Mouse (Mus musculus): Measurements from ENCODE around the gene Zfand3. TPM values are rescaled to one million over a fixed set of nuclear protein-coding genes. Genes with fewer than 3 reads are reported as not detected.

The Zfand3 gene
- polyA plus RNA-seq, 1 experiment from 2014 or later, result 64.4 TPM

DNA sequence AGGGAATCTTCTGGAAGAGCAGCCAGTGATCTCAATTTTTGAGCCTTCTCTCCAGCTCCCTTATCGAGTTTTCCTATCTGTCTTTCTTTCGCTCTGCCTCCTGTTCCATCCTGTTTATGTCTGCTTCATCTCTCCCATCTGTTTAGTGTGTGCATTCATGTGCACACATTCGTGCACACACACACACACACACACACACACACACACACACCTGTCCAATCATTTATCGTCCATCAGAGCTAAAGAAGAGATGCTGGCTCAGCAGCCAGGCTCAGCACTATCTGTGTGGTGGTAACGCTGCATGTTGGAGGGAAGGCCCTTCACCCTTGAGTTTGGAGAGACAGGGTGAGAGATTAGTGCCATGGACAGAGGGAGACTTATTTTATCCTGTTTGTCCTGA, 21.3 kb upstream of the Zfand3 start:
- H3K4me1 ChIP-seq (replicated peaks), result peaks cover 21% of the 10 kb centered on the region
- no peak overlapping the region for H3K9ac ChIP-seq
- H3K4me2 ChIP-seq, result no peak overlapping the region
- no peak overlapping the region for H3K27ac ChIP-seq (ENCODE audit: poor library complexity, severe bottlenecking)
- no peak for ATAC-seq (ENCODE audit: insufficient number of reproducible peaks, low FRiP score)
- H3K9me3 ChIP-seq (replicated peaks), result peaks cover 6% of the 10 kb centered on the region; the same call in 1 of the 2 replicates
- no peaks in the 10 kb centered on the region for H3K36me3 ChIP-seq
- H3K27me3 ChIP-seq (replicated peaks), result no peaks in the 10 kb centered on the region
- no peak overlapping the region for H3K4me3 ChIP-seq
- 74% methylated on average over 5 of the region's 5 CpGs for WGBS

- Histone ChIP-seq H3K4me2 (no peak overlapping the region), H3K27ac (ENCODE audit: poor library complexity, severe bottlenecking) (no peak overlapping the region), H3K36me3 (no peaks in the 10 kb centered on the region), H3K4me1 (replicated peaks) (peaks cover 16% of the 10 kb centered on the region; the same call in 1 of the 2 replicates), H3K27me3 (replicated peaks) (no peaks in the 10 kb centered on the region), H3K4me3 (no peak overlapping the region), H3K9me3 (replicated peaks) (peaks cover 6% of the 10 kb centered on the region), H3K9ac (no peak overlapping the region; the same call in 1 of the 2 replicates)
- no peak for ATAC-seq (ENCODE audit: insufficient number of reproducible peaks, low FRiP score)
- WGBS, result 71% methylated on average over 7 of the region's 7 CpGs
Measured at GRCm38 (mm10) chr17:29984931-29985330, 19.6 kb upstream of the Zfand3 start.

DNA sequence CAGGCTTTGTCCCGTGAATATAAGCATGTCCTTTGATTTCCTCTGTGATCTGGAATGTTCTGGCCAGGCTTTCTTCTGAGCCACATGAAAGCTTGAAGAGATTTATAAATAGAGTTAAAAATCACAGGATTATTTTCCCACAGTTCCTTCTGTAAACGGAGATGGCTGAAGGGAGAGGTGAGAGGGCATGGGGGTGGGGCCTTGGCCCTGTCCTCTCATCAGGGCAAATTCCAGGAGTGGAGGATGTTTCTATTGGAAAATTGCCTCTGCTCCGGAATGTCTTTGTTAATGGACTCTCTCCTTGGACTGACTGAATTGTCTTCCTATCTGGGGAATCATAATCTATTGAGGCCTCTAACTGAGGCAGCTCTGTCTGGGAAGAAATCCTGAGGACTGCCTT, 19.0 kb upstream of the Zfand3 start:
- peaks cover 6% of the 10 kb centered on the region for H3K9me3 ChIP-seq (replicated peaks)
- no peak overlapping the region for H3K4me2 ChIP-seq
- H3K4me3 ChIP-seq, result no peak overlapping the region
- peak; percentile 76 for ATAC-seq (ENCODE audit: insufficient number of reproducible peaks, low FRiP score)
- H3K27ac ChIP-seq (ENCODE audit: poor library complexity, severe bottlenecking), result peak overlapping the region; percentile 40; the same call in 1 of the 2 replicates
- H3K27me3 ChIP-seq (replicated peaks), result no peaks in the 10 kb centered on the region
- 24% methylated on average over 3 of the region's 3 CpGs for WGBS
- H3K4me1 ChIP-seq (replicated peaks), result peaks cover 16% of the 10 kb centered on the region; the same call in 1 of the 2 replicates
- no peak overlapping the region for H3K9ac ChIP-seq
- no peaks in the 10 kb centered on the region for H3K36me3 ChIP-seq

- H3K27me3 ChIP-seq (replicated peaks), result no peaks in the 10 kb centered on the region
- H3K9ac ChIP-seq, result no peak overlapping the region
- ATAC-seq (ENCODE audit: insufficient number of reproducible peaks, low FRiP score), result no peak
- no peak overlapping the region for H3K4me3 ChIP-seq
- H3K27ac ChIP-seq (ENCODE audit: poor library complexity, severe bottlenecking), result no peak overlapping the region
- 22% methylated on average over 5 of the region's 5 CpGs for WGBS
- H3K36me3 ChIP-seq, result no peaks in the 10 kb centered on the region
- H3K4me1 ChIP-seq (replicated peaks), result peaks cover 16% of the 10 kb centered on the region; the same call in 1 of the 2 replicates
- no peaks in the 10 kb centered on the region; the same call in 1 of the 2 replicates for H3K9me3 ChIP-seq (replicated peaks)
- no peak overlapping the region for H3K4me2 ChIP-seq
Measured at GRCm38 (mm10) chr17:29988141-29988540, 16.4 kb upstream of the Zfand3 start.

- Histone ChIP-seq H3K36me3 (no peaks in the 10 kb centered on the region), H3K4me3 (no peak overlapping the region), H3K27me3 (replicated peaks) (no peaks in the 10 kb centered on the region), H3K9ac (no peak overlapping the region), H3K9me3 (replicated peaks) (no peaks in the 10 kb centered on the region; the same call in 1 of the 2 replicates), H3K27ac (ENCODE audit: poor library complexity, severe bottlenecking) (no peak overlapping the region), H3K4me2 (no peak overlapping the region), H3K4me1 (replicated peaks) (peaks cover 16% of the 10 kb centered on the region; the same call in 1 of the 2 replicates)
- no peak for ATAC-seq (ENCODE audit: insufficient number of reproducible peaks, low FRiP score)
- 82% methylated on average over 5 of the region's 5 CpGs for WGBS
Measured at GRCm38 (mm10) chr17:29989653-29990052, 14.9 kb upstream of the Zfand3 start.

DNA sequence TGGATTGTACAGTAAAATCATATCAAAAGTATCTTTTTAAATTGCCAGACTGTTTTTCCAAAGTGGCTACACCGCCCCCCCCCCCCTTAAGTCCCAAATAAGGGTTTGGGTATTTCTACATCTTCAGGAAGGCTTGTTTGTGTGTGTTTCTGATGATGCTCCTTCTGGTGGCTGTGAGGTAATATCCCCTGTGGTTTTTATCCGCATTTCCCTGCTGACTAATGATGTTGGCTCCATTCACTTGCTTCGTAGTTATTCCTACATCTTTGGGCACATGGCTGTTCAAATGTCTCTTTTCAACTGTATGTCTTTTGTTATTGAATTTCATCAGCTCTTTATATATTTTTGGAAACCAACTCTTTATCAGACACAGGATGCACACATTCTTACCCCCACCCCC, 14.4 kb upstream of the Zfand3 start:
- Histone ChIP-seq H3K9ac (no peak overlapping the region), H3K27ac (ENCODE audit: poor library complexity, severe bottlenecking) (no peak overlapping the region), H3K4me3 (no peak overlapping the region), H3K27me3 (replicated peaks) (no peaks in the 10 kb centered on the region), H3K4me2 (no peak overlapping the region), H3K36me3 (no peaks in the 10 kb centered on the region), H3K9me3 (replicated peaks) (no peaks in the 10 kb centered on the region; the same call in 1 of the 2 replicates), H3K4me1 (replicated peaks) (peaks cover 11% of the 10 kb centered on the region; the same call in 1 of the 2 replicates)
- WGBS, result 86% methylated on average over 3 of the region's 3 CpGs
- ATAC-seq (ENCODE audit: insufficient number of reproducible peaks, low FRiP score), result no peak

DNA sequence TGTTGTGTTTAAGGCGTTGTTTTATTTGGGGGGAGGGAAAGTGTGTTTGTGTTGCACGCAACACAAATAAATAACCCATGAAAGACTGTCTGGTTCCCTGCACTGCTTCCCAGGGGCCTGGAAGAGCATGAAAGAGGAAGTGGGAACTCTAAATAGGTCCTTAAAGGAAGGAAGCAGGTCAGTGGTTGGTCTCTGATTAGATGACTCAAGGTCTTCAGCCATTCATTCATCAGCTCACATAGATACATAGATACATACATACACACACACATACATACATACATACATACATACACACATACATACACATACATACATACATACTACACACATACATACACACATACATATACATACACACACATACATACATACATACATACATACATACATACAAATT, 13.7 kb upstream of the Zfand3 start:
- Histone ChIP-seq H3K9ac (no peak overlapping the region), H3K9me3 (replicated peaks) (no peaks in the 10 kb centered on the region; the same call in 1 of the 2 replicates), H3K4me1 (replicated peaks) (peaks cover 4% of the 10 kb centered on the region; the same call in 1 of the 2 replicates), H3K4me2 (no peak overlapping the region), H3K4me3 (no peak overlapping the region), H3K27me3 (replicated peaks) (no peaks in the 10 kb centered on the region), H3K36me3 (no peaks in the 10 kb centered on the region), H3K27ac (ENCODE audit: poor library complexity, severe bottlenecking) (no peak overlapping the region)
- no peak for ATAC-seq (ENCODE audit: insufficient number of reproducible peaks, low FRiP score)
- WGBS, result 84% methylated on average over 2 of the region's 2 CpGs

- H3K9ac ChIP-seq, result no peak overlapping the region
- H3K4me1 ChIP-seq (replicated peaks), result no peaks in the 10 kb centered on the region
- H3K4me3 ChIP-seq, result no peak overlapping the region
- no peaks in the 10 kb centered on the region for H3K27me3 ChIP-seq (replicated peaks)
- H3K9me3 ChIP-seq (replicated peaks), result no peaks in the 10 kb centered on the region; the same call in 1 of the 2 replicates
- WGBS, result 70% methylated on average over 8 of the region's 8 CpGs
- no peak for ATAC-seq (ENCODE audit: insufficient number of reproducible peaks, low FRiP score)
- H3K27ac ChIP-seq (ENCODE audit: poor library complexity, severe bottlenecking), result no peak overlapping the region
- H3K36me3 ChIP-seq, result no peaks in the 10 kb centered on the region
- H3K4me2 ChIP-seq, result no peak overlapping the region
Measured at GRCm38 (mm10) chr17:29993488-29993887, 11.0 kb upstream of the Zfand3 start.

GRCm38 (mm10) chr17:29994011-29994410, 10.5 kb upstream of the Zfand3 start:
- no peak overlapping the region for H3K4me3 ChIP-seq
- H3K36me3 ChIP-seq, result no peaks in the 10 kb centered on the region
- H3K9me3 ChIP-seq (replicated peaks), result no peaks in the 10 kb centered on the region; the same call in 1 of the 2 replicates
- 73% methylated on average over 3 of the region's 3 CpGs for WGBS
- H3K27me3 ChIP-seq (replicated peaks), result no peaks in the 10 kb centered on the region
- no peak overlapping the region for H3K9ac ChIP-seq
- no peak overlapping the region for H3K4me2 ChIP-seq
- no peak; the same call in 1 of the 2 replicates for ATAC-seq (ENCODE audit: insufficient number of reproducible peaks, low FRiP score)
- no peak overlapping the region for H3K27ac ChIP-seq (ENCODE audit: poor library complexity, severe bottlenecking)
- H3K4me1 ChIP-seq (replicated peaks), result no peaks in the 10 kb centered on the region

GRCm38 (mm10) chr17:29994459-29994858, 10.1 kb upstream of the Zfand3 start:
- Histone ChIP-seq H3K4me3 (no peak overlapping the region), H3K4me1 (replicated peaks) (no peaks in the 10 kb centered on the region), H3K9me3 (replicated peaks) (no peaks in the 10 kb centered on the region; the same call in 1 of the 2 replicates), H3K27me3 (replicated peaks) (no peaks in the 10 kb centered on the region), H3K36me3 (no peaks in the 10 kb centered on the region), H3K27ac (ENCODE audit: poor library complexity, severe bottlenecking) (no peak overlapping the region), H3K9ac (no peak overlapping the region), H3K4me2 (no peak overlapping the region)
- ATAC-seq (ENCODE audit: insufficient number of reproducible peaks, low FRiP score), result no peak
- WGBS, result 76% methylated on average over 4 of the region's 4 CpGs

- H3K9ac ChIP-seq, result no peak overlapping the region
Measured at GRCm38 (mm10) chr17:29995986-29996385, 8.5 kb upstream of the Zfand3 start.

GRCm38 (mm10) chr17:29997726-29998125, 6.8 kb upstream of the Zfand3 start:
- no peak overlapping the region for H3K27ac ChIP-seq (ENCODE audit: poor library complexity, severe bottlenecking)
- no peak for ATAC-seq (ENCODE audit: insufficient number of reproducible peaks, low FRiP score)
- no peaks in the 10 kb centered on the region for H3K9me3 ChIP-seq (replicated peaks)
- H3K36me3 ChIP-seq, result no peaks in the 10 kb centered on the region
- 77% methylated on average over 7 of the region's 7 CpGs for WGBS
- no peaks in the 10 kb centered on the region for H3K4me1 ChIP-seq (replicated peaks)
- H3K9ac ChIP-seq, result no peak overlapping the region
- no peaks in the 10 kb centered on the region for H3K27me3 ChIP-seq (replicated peaks)
- no peak overlapping the region for H3K4me3 ChIP-seq
- no peak overlapping the region for H3K4me2 ChIP-seq

More at GRCm38 (mm10) chr17:29995986-29996385, 8.5 kb upstream of the Zfand3 start:
- WGBS, result 93% methylated on average over 5 of the region's 5 CpGs
- ATAC-seq (ENCODE audit: insufficient number of reproducible peaks, low FRiP score), result no peak
- Histone ChIP-seq H3K27ac (ENCODE audit: poor library complexity, severe bottlenecking) (no peak overlapping the region), H3K4me2 (no peak overlapping the region), H3K4me1 (replicated peaks) (no peaks in the 10 kb centered on the region), H3K9me3 (replicated peaks) (no peaks in the 10 kb centered on the region), H3K4me3 (no peak overlapping the region), H3K36me3 (no peaks in the 10 kb centered on the region), H3K27me3 (replicated peaks) (no peaks in the 10 kb centered on the region)

Measured in heart, embryonic 12.5 days (tissue).